Mouse (Mus musculus): ENCODE measurements at regions not wholly inside any gene's neighbourhood (a gene's known extent, or its start where the extent isn't known, plus 50 kb on each side); places are given as distances from the start of the nearest gene placed in this dataset.
"Not testable (repeated sequence)": the region's sequence is repeated elsewhere in the genome, so short reads cannot be mapped to it uniquely, and the experiment has no call there.

- no peak for DNase-seq
Observed at GRCm38 (mm10) chr13:46023630-46024041, 58.8 kb upstream of the Atxn1 start.

- no peak for DNase-seq
Observed at GRCm38 (mm10) chr13:46023187-46023586, 58.4 kb upstream of the Atxn1 start.

GRCm38 (mm10) chr13:46020945-46021835, 56.4 kb upstream of the Atxn1 start:
- DNase-seq = no peak

- DNase-seq = peak; percentile 40
Observed at GRCm38 (mm10) chr13:46019431-46020166, 54.8 kb upstream of the Atxn1 start.

- DNase-seq = no peak
Observed at GRCm38 (mm10) chr13:46018903-46019430, 54.2 kb upstream of the Atxn1 start.

- no peak for DNase-seq
Observed at GRCm38 (mm10) chr13:46017742-46018141, 52.9 kb upstream of the Atxn1 start.

- DNase-seq = not testable (repeated sequence)
Observed at GRCm38 (mm10) chr13:46017011-46017410, 52.2 kb upstream of the Atxn1 start.

GRCm38 (mm10) chr13:46015231-46015630, 50.4 kb upstream of the Atxn1 start:
- DNase-seq = no peak

- no peak for DNase-seq
Observed at GRCm38 (mm10) chr13:46014637-46015036, 49.8 kb upstream of the Atxn1 start.
